Mouse (Mus musculus) neural tube, embryonic 14.5 days (tissue): Measurements from ENCODE around the gene P2rx6. TPM values are rescaled to one million over a fixed set of nuclear protein-coding genes. Genes with fewer than 3 reads are reported as not detected.
A peak's percentile ranks its signal among the peaks of the same experiment; 100 is the strongest.
"Not testable (repeated sequence)": the region's sequence is repeated elsewhere in the genome, so short reads cannot be mapped to it uniquely, and the experiment has no call there.

ENCODE experiments used
- ATAC-seq: fragments of 200-750 bp; cut with Nextera tagmentation; 2 replicates; pipeline ENCODE4 v1.8.0; 2017; ENCODE audit warnings: low read depth, mild to moderate bottlenecking, moderate TSS enrichment, moderate library complexity
- H3K27ac ChIP-seq: fragments of 300-500 bp; sonication (generic); 2 replicates; pipeline ENCODE4 v1.5.1; 2014; ENCODE audit warnings: low read depth, mild to moderate bottlenecking, control low read depth, low read length, moderate library complexity, mixed read lengths
- H3K27me3 ChIP-seq: fragments of 300-500 bp; sonication (generic); 2 replicates; pipeline ENCODE4 v1.6.1; 2014; ENCODE audit warnings: low read length; ENCODE audit not compliant: control insufficient read depth, insufficient read depth
- H3K36me3 ChIP-seq: fragments of 300-500 bp; sonication (generic); 2 replicates; pipeline ENCODE4 v1.6.1; 2014; ENCODE audit warnings: low read length, mixed read lengths; ENCODE audit not compliant: control insufficient read depth, insufficient read depth
- H3K4me1 ChIP-seq: fragments of 300-500 bp; sonication (generic); 2 replicates; pipeline ENCODE4 v1.6.1; 2014; ENCODE audit warnings: low read length; ENCODE audit not compliant: control insufficient read depth, insufficient read depth
- H3K4me2 ChIP-seq: fragments of 300-500 bp; sonication (generic); 2 replicates; pipeline ENCODE4 v1.6.1; 2014; ENCODE audit warnings: mild to moderate bottlenecking, low read depth, low read length, control low read depth
- H3K4me3 ChIP-seq: fragments of 300-500 bp; sonication (generic); 2 replicates; pipeline ENCODE4 v1.5.1; 2014; ENCODE audit warnings: low read depth, low read length, control low read depth, mixed read lengths
- H3K9ac ChIP-seq: fragments of 300-500 bp; sonication (generic); replicated peaks from 2 replicates; pipeline ENCODE4 v1.6.1; 2014; ENCODE audit warnings: low read depth, mild to moderate bottlenecking, control low read depth, low read length, mixed read lengths
- H3K9me3 ChIP-seq: fragments of 300-500 bp; sonication (generic); 2 replicates; pipeline ENCODE4 v1.6.1; 2016; ENCODE audit warnings: low read length; ENCODE audit not compliant: control insufficient read depth
- WGBS: fragments of 180-500 bp; shearing (Covaris S2); extraction: QIAGEN DNeasy Blood & Tissue Kit; methylation state at CpG from one replicate; pipeline ENCODE4 v1.1.7; 2014; 5-methylcytosine and 5-hydroxymethylcytosine counted together
- polyA plus RNA-seq: library from polyadenylated mRNA; unstranded; fragments of >200 nt; fragmentation: Nextera tagmentation; extraction: Ambion mirVana; gene quantifications from 2 replicates; pipeline ENCODE4 v1.2.1, GENCODE M21; 2014

P2rx6 gene
- polyA plus RNA-seq, 1 experiment from 2014 or later, result 2.7 TPM

DNA sequence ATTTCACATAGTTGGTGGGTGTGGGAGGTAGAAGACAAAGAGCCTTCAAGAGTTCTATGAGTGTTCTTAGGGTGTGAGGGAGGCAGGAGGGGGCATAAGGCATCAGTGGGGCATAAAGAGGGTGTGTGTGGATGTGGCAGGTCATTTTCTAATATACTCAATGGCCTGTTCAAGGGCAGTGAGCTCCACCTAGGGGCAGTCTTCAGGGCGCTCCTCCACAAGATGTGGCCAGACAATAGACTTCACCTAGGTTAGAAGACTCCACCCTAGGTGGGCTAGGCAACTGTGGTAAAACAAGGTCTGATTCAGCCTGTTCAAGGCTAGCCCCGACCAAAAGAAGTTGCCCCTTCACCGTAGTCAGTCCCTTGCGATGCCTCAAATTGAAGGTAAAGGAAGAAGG is 29.4 kb upstream of the P2rx6 start:
- no peak overlapping the region for H3K27ac ChIP-seq
- peaks cover 9% of the 10 kb centered on the region for H3K36me3 ChIP-seq

DNA sequence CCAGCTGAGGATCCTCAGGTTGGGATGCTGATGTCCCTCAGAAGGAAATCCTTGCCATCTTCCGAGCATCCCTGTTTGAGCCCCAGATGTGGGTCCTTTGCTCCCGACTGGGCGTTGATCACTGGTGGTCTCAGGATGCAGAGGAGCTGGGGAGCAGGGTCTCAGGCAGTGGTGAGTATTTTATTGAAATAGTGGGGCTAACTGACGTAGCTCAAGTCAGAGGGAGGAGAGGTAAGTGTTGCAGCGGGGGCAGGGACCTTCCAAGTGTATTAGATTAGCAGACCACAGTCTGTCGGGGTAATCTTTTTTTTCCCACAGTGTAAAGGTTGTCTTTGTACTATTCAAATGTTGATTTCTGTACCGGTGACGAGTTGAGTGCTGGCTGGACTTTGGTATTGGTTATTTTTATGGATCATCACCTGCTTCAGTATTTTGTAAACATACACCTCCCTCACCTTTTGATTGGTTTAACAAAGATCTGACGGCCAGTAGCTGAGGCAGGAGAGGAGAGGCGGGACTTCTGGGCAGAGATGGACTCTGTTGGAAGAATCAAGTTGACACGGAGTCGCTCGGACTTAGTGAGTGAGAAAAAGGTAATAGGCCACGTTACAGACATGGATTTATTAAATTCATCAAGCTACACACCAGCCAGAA is 28.9 kb upstream of the P2rx6 start:
- ATAC-seq, result no peak
- H3K9me3 ChIP-seq, result no peaks in the 10 kb centered on the region
- H3K4me2 ChIP-seq, result no peak overlapping the region
- no peak overlapping the region for H3K4me3 ChIP-seq
- peaks cover 17% of the 10 kb centered on the region for H3K4me1 ChIP-seq
- 72% methylated on average over 14 of the region's 14 CpGs for WGBS
- no peaks in the 10 kb centered on the region for H3K27me3 ChIP-seq
- no peak overlapping the region for H3K27ac ChIP-seq
- no peak overlapping the region for H3K9ac ChIP-seq
- peaks cover 4% of the 10 kb centered on the region; the same call in 1 of the 2 replicates for H3K36me3 ChIP-seq

More for the DNA sequence above, 29.4 kb upstream of the P2rx6 start:
- H3K4me1 ChIP-seq, result peaks cover 17% of the 10 kb centered on the region
- H3K9ac ChIP-seq, result no peak overlapping the region
- H3K27me3 ChIP-seq, result no peaks in the 10 kb centered on the region
- 51% methylated on average over 4 of the region's 4 CpGs for WGBS
- no peak overlapping the region for H3K4me3 ChIP-seq
- H3K9me3 ChIP-seq, result no peaks in the 10 kb centered on the region
- no peak overlapping the region for H3K4me2 ChIP-seq
- ATAC-seq, result no peak

DNA sequence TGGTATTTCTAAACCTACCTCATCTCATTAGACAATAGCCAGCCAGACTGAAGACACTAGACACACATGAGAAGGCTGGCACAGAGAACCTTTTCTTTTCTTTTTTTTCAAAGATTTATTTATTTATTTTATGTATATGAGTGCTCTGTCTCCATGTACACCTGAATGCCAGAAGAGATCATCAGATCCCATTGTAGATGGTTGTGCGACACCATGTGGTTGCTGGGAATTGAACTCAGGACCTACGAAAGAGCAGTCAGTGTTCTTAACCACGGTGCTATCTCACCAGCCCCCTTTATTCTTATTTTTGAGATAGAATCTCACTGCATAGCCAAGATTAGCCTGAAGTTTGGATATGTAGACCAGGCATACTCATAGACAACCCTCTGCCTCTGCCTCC is 25.1 kb upstream of the P2rx6 start:
- no peaks in the 10 kb centered on the region for H3K27me3 ChIP-seq
- H3K4me2 ChIP-seq, result no peak overlapping the region
- no peak overlapping the region for H3K4me3 ChIP-seq
- H3K9me3 ChIP-seq, result no peaks in the 10 kb centered on the region
- no peak overlapping the region for H3K27ac ChIP-seq
- H3K4me1 ChIP-seq, result peaks cover 6% of the 10 kb centered on the region; the same call in 1 of the 2 replicates
- ATAC-seq, result no peak
- no peaks in the 10 kb centered on the region for H3K36me3 ChIP-seq
- no peak overlapping the region for H3K9ac ChIP-seq
- WGBS, result 95% methylated on average over 3 of the region's 3 CpGs

DNA sequence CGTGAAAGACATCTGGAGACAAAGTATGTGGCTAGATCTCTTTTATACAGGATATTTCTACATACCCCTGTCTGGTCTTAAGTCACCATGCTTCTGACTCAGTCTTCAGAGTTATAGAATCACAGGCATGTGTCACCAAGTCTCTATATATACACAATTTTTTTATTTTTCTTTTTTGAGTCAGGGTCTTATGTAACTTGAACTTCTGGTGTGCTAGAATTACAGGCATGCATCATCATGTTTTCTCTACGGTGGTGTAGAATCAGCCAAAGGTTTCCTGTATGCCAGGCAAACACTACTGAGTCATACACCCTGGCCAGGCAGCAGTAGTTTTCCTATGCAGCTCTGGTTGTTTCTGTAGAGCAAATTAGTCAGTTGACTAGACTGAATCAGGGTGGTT is 19.1 kb upstream of the P2rx6 start:
- no peak overlapping the region for H3K4me3 ChIP-seq
- no peaks in the 10 kb centered on the region for H3K36me3 ChIP-seq
- no peak overlapping the region for H3K27ac ChIP-seq
- no peak overlapping the region for H3K4me2 ChIP-seq
- no peak for ATAC-seq
- no peaks in the 10 kb centered on the region for H3K9me3 ChIP-seq
- WGBS, result 84% methylated on average over 2 of the region's 2 CpGs
- H3K27me3 ChIP-seq, result no peaks in the 10 kb centered on the region
- no peaks in the 10 kb centered on the region for H3K4me1 ChIP-seq
- H3K9ac ChIP-seq, result no peak overlapping the region

DNA sequence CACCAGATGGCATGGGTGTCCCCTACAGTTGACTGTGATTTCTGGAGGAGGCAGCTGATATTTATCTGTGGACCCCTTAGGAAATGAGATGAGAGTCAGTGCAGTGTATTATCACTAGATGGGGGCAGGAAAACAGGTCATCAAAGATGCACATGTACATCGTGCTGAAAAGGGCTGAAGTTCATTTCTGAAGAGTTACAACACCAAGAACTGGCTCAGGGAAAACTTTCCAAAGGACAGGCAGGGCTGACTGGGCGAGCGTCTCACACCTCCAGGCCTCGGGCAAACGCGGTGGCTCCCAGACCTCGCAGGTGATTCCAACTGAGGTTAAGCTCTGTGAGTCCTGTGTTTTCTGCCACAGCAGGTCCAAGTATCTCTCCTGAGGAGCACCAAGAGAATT is 8.8 kb upstream of the P2rx6 start:
- 86% methylated on average over 7 of the region's 7 CpGs for WGBS
- H3K4me3 ChIP-seq, result no peak overlapping the region
- no peak overlapping the region for H3K4me2 ChIP-seq
- H3K9me3 ChIP-seq, result no peaks in the 10 kb centered on the region
- ATAC-seq, result no peak
- no peak overlapping the region for H3K9ac ChIP-seq
- no peaks in the 10 kb centered on the region for H3K36me3 ChIP-seq
- no peak overlapping the region for H3K27ac ChIP-seq
- H3K4me1 ChIP-seq, result no peaks in the 10 kb centered on the region
- no peaks in the 10 kb centered on the region for H3K27me3 ChIP-seq

DNA sequence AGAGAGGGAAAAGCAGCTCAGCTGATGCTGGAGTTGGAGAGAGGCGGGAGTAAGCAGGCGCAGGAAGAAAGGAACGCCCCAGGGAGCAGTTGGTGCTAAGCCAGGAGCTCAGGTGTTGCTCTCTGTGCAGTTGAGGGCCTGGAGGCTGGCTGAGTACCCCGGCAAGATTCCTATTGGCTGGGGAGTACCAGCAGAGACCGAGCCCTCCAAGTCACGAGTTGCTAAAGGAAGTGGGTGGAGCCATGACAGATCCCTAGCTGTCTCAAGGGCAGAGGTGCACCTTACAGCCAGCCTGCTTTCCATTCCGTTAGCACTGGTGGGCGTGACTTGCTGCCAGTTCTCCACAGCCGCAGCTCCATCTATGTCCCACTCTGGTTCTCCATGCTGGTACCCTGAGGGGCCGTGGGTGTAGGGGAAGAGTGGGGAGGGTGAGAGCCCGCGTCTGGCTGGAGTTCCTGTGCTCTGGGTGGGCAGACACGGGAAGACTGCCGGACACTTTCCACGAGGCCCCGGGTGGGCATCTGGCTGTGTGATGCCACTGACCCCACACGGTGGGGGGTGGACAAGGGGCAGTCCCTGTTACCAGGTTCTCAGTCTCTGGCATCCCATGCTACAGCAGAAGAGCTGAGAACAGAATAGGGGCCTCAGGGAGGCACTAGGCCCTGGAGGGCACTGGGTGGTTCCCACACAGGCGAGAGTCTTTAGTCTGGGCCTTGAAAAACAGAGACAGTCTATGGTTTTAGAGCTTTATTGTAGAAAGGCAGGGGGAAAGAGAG is 7.6 kb upstream of the P2rx6 start:
- Histone ChIP-seq H3K36me3 (no peaks in the 10 kb centered on the region), H3K4me3 (no peak overlapping the region), H3K4me2 (peak overlapping the region; percentile 30), H3K9me3 (no peaks in the 10 kb centered on the region), H3K4me1 (no peaks in the 10 kb centered on the region), H3K27ac (peak overlapping the region; percentile 0; the same call in 1 of the 2 replicates), H3K9ac (0 out of 2 replicates have a peak overlapping the region, but pooled peaks have one; percentile 21), H3K27me3 (no peaks in the 10 kb centered on the region)
- 3% methylated on average over 18 of the region's 18 CpGs for WGBS
- peak; percentile 88 for ATAC-seq

DNA sequence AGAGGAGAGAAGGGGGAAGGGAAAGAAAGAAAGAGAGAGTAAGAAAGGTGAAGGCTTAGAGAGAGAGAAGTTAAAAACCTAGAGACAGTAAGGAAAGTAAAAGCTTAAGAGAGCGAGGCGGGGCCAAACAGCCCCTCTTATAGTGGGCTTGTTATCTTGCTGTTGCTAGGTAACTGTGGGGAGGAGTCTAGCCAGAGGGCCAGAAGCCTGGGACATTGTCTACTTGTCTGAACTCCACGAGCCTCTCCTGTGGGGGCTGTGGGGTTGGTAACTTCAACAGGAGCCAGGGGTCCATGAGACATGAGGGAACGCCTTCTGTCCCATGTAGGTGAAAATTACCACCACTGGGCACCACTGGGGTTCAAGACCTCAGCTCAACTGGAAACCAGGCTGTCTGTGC is 7.0 kb upstream of the P2rx6 start:
- not testable (repeated sequence) for H3K27ac ChIP-seq, H3K9ac ChIP-seq, H3K4me2 ChIP-seq, H3K4me3 ChIP-seq, H3K9me3 ChIP-seq, H3K4me1 ChIP-seq, H3K27me3 ChIP-seq, ATAC-seq, H3K36me3 ChIP-seq
- WGBS, result 9% methylated on average over 4 of the region's 4 CpGs

DNA sequence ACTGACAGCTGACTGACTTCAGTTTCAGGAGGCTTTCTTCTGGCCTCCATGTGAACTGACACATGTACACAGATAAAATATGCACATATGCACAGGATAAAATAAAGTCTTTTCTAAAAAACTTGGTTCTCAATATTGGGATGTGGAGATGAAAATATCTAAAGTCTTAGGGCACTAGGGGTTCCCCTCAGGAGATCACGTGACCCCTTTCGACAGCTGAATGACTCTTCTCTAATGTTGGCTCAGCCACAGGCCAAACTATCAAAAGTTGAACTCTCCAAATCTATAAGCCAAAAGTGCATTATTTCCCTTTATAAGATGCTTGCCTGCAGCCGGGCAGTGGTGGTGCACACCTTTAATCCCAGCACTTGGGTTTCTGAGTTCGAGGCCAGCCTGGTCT is 5.5 kb upstream of the P2rx6 start:
- no peak overlapping the region for H3K27ac ChIP-seq
- H3K4me3 ChIP-seq, result no peak overlapping the region
- no peaks in the 10 kb centered on the region for H3K27me3 ChIP-seq
- no peak overlapping the region for H3K9ac ChIP-seq
- no peaks in the 10 kb centered on the region for H3K4me1 ChIP-seq
- H3K4me2 ChIP-seq, result no peak overlapping the region
- no peaks in the 10 kb centered on the region for H3K36me3 ChIP-seq
- ATAC-seq, result no peak
- no peaks in the 10 kb centered on the region for H3K9me3 ChIP-seq
- WGBS, result 90% methylated on average over 4 of the region's 4 CpGs

DNA sequence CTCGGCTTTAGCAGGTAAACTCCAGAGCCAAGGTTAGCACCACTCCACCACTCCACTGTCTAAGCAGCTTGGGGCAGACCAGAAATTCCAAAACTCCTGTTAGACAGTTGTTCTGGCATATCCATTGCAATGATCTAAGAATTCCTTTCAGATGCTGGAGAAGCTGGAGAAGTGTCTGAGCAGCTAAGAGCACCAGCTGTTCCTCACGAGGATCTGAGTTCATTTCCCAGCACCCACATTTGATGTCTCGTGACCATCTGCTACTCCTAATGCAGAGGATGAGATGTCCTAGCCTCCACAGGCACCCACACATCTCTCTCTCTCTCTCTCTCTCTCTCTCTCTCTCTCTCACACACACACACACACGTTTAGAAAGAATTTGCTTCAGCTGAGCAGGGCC is 4.8 kb upstream of the P2rx6 start:
- Histone ChIP-seq H3K36me3 (no peaks in the 10 kb centered on the region), H3K4me1 (peaks cover 5% of the 10 kb centered on the region; the same call in 1 of the 2 replicates), H3K9ac (no peak overlapping the region), H3K27me3 (no peaks in the 10 kb centered on the region), H3K27ac (no peak overlapping the region), H3K4me2 (no peak overlapping the region), H3K4me3 (no peak overlapping the region), H3K9me3 (no peaks in the 10 kb centered on the region)
- no peak for ATAC-seq
- WGBS, result 69% methylated on average over 4 of the region's 4 CpGs
